Mouse (Mus musculus): Measurements from ENCODE around the gene Rassf2. TPM values are rescaled to one million over a fixed set of nuclear protein-coding genes. Genes with fewer than 3 reads are reported as not detected.

Gene Rassf2
- total RNA-seq, 2 experiments from 2014 or later, result 3.5 to 6.8 TPM

GRCm38 (mm10) chr2:131956336-131957256, 73.5 kb downstream of the Rassf2 start:
- Histone ChIP-seq H3K27ac (no peak overlapping the region), H3K4me3 (no peak overlapping the region)
- TF ChIP-seq CTCF (IDR thresholded peaks at IDR 0.05), result no peak
- DNase-seq, result no peak
- intact Hi-C loops (cut with DNase I), result no loop called here

- peak; percentile 46 for DNase-seq
- TF ChIP-seq CTCF (IDR thresholded peaks at IDR 0.05), result no peak
- intact Hi-C loops (cut with DNase I), result no loop called here
- H3K27ac ChIP-seq, result no peak overlapping the region
- H3K4me3 ChIP-seq, result peak overlapping the region; percentile 66
These were observed 74.8 kb downstream of the Rassf2 start for GRCm38 (mm10) chr2:131955264-131955663.

- no peak overlapping the region for H3K27ac ChIP-seq
- H3K4me3 ChIP-seq, result peak overlapping the region; percentile 66
- no peak for TF ChIP-seq CTCF (IDR thresholded peaks at IDR 0.05)
- intact Hi-C loops (cut with DNase I), result no loop called here
- DNase-seq, result no peak
These were observed 75.2 kb downstream of the Rassf2 start for GRCm38 (mm10) chr2:131954835-131955234.

GRCm38 (mm10) chr2:131953711-131954110, 76.3 kb downstream of the Rassf2 start:
- intact Hi-C loops (cut with DNase I), result no loop called here
- Histone ChIP-seq H3K27ac (no peak overlapping the region), H3K4me3 (no peak overlapping the region)
- no peak for TF ChIP-seq CTCF (IDR thresholded peaks at IDR 0.05)
- no peak for DNase-seq

- Histone ChIP-seq H3K4me3 (peak overlapping the region; percentile 54), H3K27ac (no peak overlapping the region)
- TF ChIP-seq CTCF (IDR thresholded peaks at IDR 0.05), result no peak
- peak; percentile 31 for DNase-seq
- intact Hi-C loops (cut with DNase I), result no loop called here
These were observed 77.0 kb downstream of the Rassf2 start for GRCm38 (mm10) chr2:131952961-131953538.

- no peak overlapping the region for H3K4me3 ChIP-seq
- intact Hi-C loops (cut with DNase I), result no loop called here
These were observed 77.6 kb downstream of the Rassf2 start for GRCm38 (mm10) chr2:131952456-131952855.

GRCm38 (mm10) chr2:131950598-131951095, 79.4 kb downstream of the Rassf2 start, which contains the start of gene Prnd:
Gene Prnd (plus strand): TSS chr2:131950861.
- Histone ChIP-seq H3K4me3 (no peak within 1 kb of the TSS), H3K27ac (no peak within 1 kb of the TSS)
- DNase-seq, result no peak
- no peak for TF ChIP-seq CTCF (IDR thresholded peaks at IDR 0.05)
- intact Hi-C loops (cut with DNase I), result no loop called here

More at GRCm38 (mm10) chr2:131952456-131952855, 77.6 kb downstream of the Rassf2 start:
- TF ChIP-seq CTCF (IDR thresholded peaks at IDR 0.05), result no peak
- no peak overlapping the region for H3K27ac ChIP-seq
- DNase-seq, result no peak

- DNase-seq, result peak; percentile 37
- peak; percentile 76 for TF ChIP-seq CTCF (IDR thresholded peaks at IDR 0.05)
- intact Hi-C loops (cut with DNase I), result loop anchor here (10.0 kb wide), 1 partner anchor 405 kb away; no protein-coding TSS in a partner anchor
These were observed 80.1 kb downstream of the Rassf2 start for GRCm38 (mm10) chr2:131949767-131950597.

GRCm38 (mm10) chr2:131948916-131949639, 81.0 kb downstream of the Rassf2 start:
- Histone ChIP-seq H3K4me3 (no peak overlapping the region), H3K27ac (no peak overlapping the region)
- TF ChIP-seq CTCF (IDR thresholded peaks at IDR 0.05), result no peak
- intact Hi-C loops (cut with DNase I), result loop anchor here (10.0 kb wide), 1 partner anchor 404 kb away; no protein-coding TSS in a partner anchor
- DNase-seq, result no peak

More at GRCm38 (mm10) chr2:131949767-131950597, 80.1 kb downstream of the Rassf2 start:
- no peak overlapping the region for H3K4me3 ChIP-seq
- H3K27ac ChIP-seq, result no peak overlapping the region

GRCm38 (mm10) chr2:131948156-131948555, 81.9 kb downstream of the Rassf2 start:
- Histone ChIP-seq H3K27ac (no peak overlapping the region), H3K4me3 (no peak overlapping the region)
- intact Hi-C loops (cut with DNase I), result loop anchor here (10.0 kb wide), 1 partner anchor 403 kb away; no protein-coding TSS in a partner anchor
- TF ChIP-seq CTCF (IDR thresholded peaks at IDR 0.05), result no peak
- no peak for DNase-seq

GRCm38 (mm10) chr2:131946351-131946750, 83.7 kb downstream of the Rassf2 start:
- TF ChIP-seq CTCF (IDR thresholded peaks at IDR 0.05), result no peak
- H3K27ac ChIP-seq, result no peak overlapping the region
- intact Hi-C loops (cut with DNase I), result loop anchor here (10.0 kb wide), 1 partner anchor 402 kb away; no protein-coding TSS in a partner anchor
- no peak overlapping the region for H3K4me3 ChIP-seq
- DNase-seq, result no peak

Measured in gastrocnemius, adult 2 months (tissue).